Mouse (Mus musculus): ENCODE results near the gene Chd9. TPM values are rescaled to one million over a fixed set of nuclear protein-coding genes. Genes with fewer than 3 reads are reported as not detected.

Gene Chd9
- 1,261 TPM for polyA plus RNA-seq (2014; fragmentation: Illumina TruSeq; extraction: RNeasy Lipid Tissue Mini Kit (QIAGEN cat#74804); ENCODE audit: low replicate concordance)

DNA sequence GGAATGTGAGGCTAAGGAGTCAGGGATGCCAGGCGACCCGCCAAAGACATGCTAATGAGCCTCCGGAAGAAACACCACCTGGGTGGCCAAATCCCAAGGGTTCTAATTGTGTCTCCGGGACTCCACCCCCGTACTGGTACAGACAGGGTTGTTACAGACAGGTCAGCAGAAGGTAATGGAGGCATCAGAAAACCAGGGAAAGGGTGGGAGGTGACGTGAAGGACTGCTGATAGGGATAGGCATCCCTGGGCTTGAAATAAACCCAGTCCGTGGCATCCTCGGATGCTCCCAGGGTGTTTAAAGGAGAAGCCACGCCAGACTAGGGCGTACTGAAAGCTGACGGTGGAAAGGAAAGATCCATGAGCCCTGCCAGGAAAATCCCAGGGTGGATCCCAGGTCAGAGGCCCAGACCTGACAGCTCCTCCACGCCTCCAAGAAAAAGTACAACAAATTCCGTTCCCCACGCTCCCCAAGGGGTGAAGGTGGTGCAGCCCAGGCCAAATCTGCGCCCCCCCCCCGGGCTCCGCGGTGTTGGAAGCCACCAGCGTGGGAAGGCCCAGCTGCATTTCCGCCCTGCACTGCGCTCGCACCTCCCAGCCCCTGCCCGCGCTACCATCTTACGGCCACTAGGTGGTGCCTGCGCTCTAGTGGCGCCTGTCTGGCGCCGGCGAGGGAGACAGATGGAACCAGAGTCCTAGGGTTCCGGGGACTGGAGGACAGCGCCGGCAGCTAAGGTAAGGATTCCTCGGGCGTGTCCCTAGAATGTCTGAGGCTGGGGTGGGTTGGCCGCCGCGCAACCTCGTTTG is at the start of gene Chd9:
Gene Chd9 (plus strand): TSS at position 172 of the 806 bp plus-strand sequence.

DNA sequence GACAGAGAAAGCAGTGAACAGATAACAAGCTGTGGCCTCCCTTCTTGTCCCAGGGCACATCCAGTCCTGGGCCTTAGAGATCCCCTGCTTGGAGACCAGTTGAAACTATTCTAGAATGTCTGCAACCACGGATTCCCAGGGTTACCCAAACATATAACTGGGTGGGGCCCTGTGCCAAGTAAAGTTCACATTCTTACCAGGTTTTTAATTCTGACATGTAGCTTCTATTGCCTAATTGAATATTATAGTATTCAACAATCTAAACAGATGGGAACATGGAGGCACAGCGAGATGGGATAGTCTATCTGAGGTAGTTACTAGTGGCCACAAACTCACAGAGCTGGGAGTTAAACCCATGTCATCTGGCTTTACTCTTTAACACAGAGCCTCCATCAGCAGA is 10.9 kb upstream of the Chd9 start, which contains the start of gene Gm19935:
Gene Gm19935 (minus strand): TSS at position 101 of the 400 bp plus-strand sequence.

DNA sequence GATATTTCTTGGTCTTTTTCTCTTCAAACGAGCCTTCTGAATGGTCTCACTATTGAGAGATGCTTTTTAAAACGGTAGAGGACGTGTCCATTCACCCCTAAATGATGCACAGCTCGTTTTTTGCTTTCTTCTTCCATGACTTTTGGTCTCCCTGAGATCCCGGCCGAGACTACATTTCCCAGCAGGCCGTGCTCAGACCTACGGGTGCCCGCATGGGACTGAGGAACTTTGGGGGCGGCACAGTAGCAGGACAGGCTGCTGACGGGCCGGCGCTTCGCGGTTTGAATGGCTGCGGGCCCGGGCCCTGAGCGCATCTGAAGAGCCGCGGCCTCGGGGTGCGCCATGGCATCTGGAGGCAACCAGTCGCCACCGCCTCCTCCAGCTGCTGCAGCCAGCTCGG is 241.7 kb downstream of the Chd9 start, which contains the start of gene Rbl2:
Gene Rbl2 (plus strand): TSS at position 224 of the 400 bp plus-strand sequence.

Other genes starting within 250 kb of the Chd9 start
- not detected for gene Gm19935, start 11.0 kb upstream of the Chd9 start, polyA plus RNA-seq (2014; fragmentation: Illumina TruSeq; extraction: RNeasy Lipid Tissue Mini Kit (QIAGEN cat#74804); ENCODE audit: low replicate concordance)
- 51.0 TPM for gene Rbl2, start 241.7 kb downstream of the Chd9 start, polyA plus RNA-seq (2014; fragmentation: Illumina TruSeq; extraction: RNeasy Lipid Tissue Mini Kit (QIAGEN cat#74804); ENCODE audit: low replicate concordance)

Data from small intestine, adult 10 weeks (tissue).